Mouse (Mus musculus) kidney, embryonic 16.5 days (tissue): ENCODE data around the gene Pard6b. TPM values are rescaled to one million over a fixed set of nuclear protein-coding genes. Genes with fewer than 3 reads are reported as not detected.
"Not testable (repeated sequence)": the region's sequence is repeated elsewhere in the genome, so short reads cannot be mapped to it uniquely, and the experiment has no call there.

Experiments
- ATAC-seq: fragments of 200-750 bp; cut with Nextera tagmentation; 2 replicates; pipeline ENCODE4 v1.8.0; 2017; ENCODE audit warnings: moderate TSS enrichment; ENCODE audit not compliant: low FRiP score, low TSS enrichment
- H3K27ac ChIP-seq: fragments of 300-500 bp; sonication (generic); 2 replicates; pipeline ENCODE4 v1.5.1; 2014; ENCODE audit warnings: low read length
- H3K27me3 ChIP-seq: fragments of 300-500 bp; sonication (generic); 2 replicates; pipeline ENCODE4 v1.6.1; 2014; ENCODE audit warnings: low read length, control low read depth, mixed read lengths; ENCODE audit not compliant: insufficient read depth
- H3K36me3 ChIP-seq: fragments of 300-500 bp; sonication (generic); 2 replicates; pipeline ENCODE4 v1.6.1; 2014; ENCODE audit warnings: low read length, control low read depth, mixed read lengths; ENCODE audit not compliant: insufficient read depth
- H3K4me1 ChIP-seq: fragments of 300-500 bp; sonication (generic); 2 replicates; pipeline ENCODE4 v1.6.1; 2014; ENCODE audit warnings: low read length, control low read depth, mixed read lengths; ENCODE audit not compliant: insufficient read depth
- H3K4me2 ChIP-seq: fragments of 300-500 bp; sonication (generic); replicated peaks from 2 replicates; pipeline ENCODE4 v1.6.1; 2014; ENCODE audit warnings: low read depth, low read length
- H3K4me3 ChIP-seq: fragments of 300-500 bp; sonication (generic); 2 replicates; pipeline ENCODE4 v1.5.1; 2014; ENCODE audit warnings: mild to moderate bottlenecking, low read length
- H3K9ac ChIP-seq: fragments of 300-500 bp; sonication (generic); replicated peaks from 2 replicates; pipeline ENCODE4 v1.6.1; 2014; ENCODE audit warnings: low read length
- H3K9me3 ChIP-seq: fragments of 300-500 bp; sonication (generic); 2 replicates; pipeline ENCODE4 v1.6.1; 2016; ENCODE audit warnings: low read length, control low read depth
- WGBS: fragments of 180-500 bp; shearing (Covaris S2); extraction: QIAGEN DNeasy Blood & Tissue Kit; methylation state at CpG from one replicate; pipeline ENCODE4 v1.1.7; 2014; 5-methylcytosine and 5-hydroxymethylcytosine counted together
- polyA plus RNA-seq: library from polyadenylated mRNA; unstranded; fragments of >200 nt; fragmentation: Nextera tagmentation; extraction: Ambion mirVana; gene quantifications from 2 replicates; pipeline ENCODE4 v1.2.1, GENCODE M21; 2015

The Pard6b gene
- polyA plus RNA-seq, 1 experiment from 2014 or later: 23.9 TPM

GRCm38 (mm10) chr2:168057876-168058275, 22.9 kb upstream of the Pard6b start:
- peaks cover 27% of the 10 kb centered on the region for H3K4me1 ChIP-seq
- H3K27ac ChIP-seq, H3K4me2 ChIP-seq, H3K9ac ChIP-seq, H3K4me3 ChIP-seq, H3K9me3 ChIP-seq, H3K27me3 ChIP-seq, ATAC-seq, H3K36me3 ChIP-seq: not testable (repeated sequence)
- WGBS: 46% methylated on average over 2 of the region's 2 CpGs

DNA sequence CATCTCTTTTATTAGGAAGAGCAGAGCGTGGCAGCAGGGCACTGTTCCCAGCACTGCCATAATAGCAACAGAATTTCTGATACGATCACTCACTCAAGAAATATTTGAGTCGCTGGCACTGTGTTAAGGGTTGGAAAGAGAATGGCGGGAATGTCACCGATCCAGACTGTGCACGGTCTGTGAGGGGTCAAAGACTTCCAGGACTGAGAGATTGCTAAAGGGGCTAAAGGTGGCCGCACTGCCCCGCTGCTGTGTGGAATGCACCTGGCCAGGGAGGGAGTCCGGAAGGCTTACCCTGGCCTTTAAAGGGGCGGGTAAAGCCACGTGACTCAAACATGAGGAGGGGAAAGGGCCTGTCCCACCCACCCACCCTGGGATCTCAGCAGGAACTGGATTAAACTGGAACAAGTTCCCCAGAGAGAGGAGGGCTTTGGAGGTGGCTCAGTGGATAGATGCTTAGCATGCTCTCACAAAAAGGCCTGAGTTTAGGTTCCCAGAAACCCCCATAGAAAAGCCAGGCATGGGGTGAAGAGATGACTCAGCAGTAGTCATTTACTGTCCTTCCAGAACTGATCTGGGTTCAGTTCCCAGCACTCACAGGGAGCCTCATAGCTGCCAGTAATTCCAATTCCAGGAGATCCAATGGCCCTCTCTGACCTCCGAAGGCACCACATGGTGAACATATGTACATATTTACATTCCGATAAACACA, 22.2 kb upstream of the Pard6b start:
- peak; percentile 83 for ATAC-seq
- peak overlapping the region; percentile 12; the same call in 1 of the 2 replicates for H3K4me2 ChIP-seq
- peak overlapping the region; percentile 76 for H3K27ac ChIP-seq
- peaks cover 2% of the 10 kb centered on the region; the same call in 1 of the 2 replicates for H3K9me3 ChIP-seq
- no peaks in the 10 kb centered on the region for H3K27me3 ChIP-seq
- H3K9ac ChIP-seq: no peak overlapping the region
- WGBS: 23% methylated on average over 13 of the region's 13 CpGs
- H3K4me3 ChIP-seq: no peak overlapping the region
- H3K36me3 ChIP-seq: no peaks in the 10 kb centered on the region
- peaks cover 27% of the 10 kb centered on the region for H3K4me1 ChIP-seq

DNA sequence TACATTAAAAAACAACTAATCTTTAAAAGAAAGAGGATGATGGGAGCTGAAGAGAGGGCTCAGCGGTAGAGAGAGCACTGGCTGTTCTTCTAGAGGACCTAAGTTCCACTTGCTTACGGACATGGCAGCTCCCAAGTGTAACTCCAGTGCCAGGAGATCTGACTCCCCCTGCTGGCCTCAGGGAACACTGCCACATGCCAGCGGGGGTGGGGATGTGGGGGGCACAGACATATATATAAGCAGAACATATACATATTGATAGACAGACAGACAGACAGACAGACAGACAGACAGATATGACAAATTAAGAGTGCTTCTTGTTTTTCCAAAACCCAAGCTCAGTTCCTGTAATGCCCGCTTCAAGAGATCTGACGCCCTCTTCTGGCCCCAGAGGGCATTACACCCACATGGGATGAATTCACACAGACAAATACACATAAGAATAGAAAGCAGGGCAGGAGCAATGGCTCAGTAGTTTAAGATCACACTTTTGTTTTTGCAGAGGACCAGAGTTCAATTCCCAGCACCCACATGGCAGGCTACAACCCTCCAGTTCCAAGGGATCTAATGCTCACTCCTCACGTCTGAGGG, 21.5 kb upstream of the Pard6b start:
- H3K27me3 ChIP-seq: no peaks in the 10 kb centered on the region
- no peak overlapping the region for H3K9ac ChIP-seq
- no peak overlapping the region for H3K4me3 ChIP-seq
- 88% methylated on average over 6 of the region's 6 CpGs for WGBS
- peak overlapping the region; percentile 76; the same call in 1 of the 2 replicates for H3K27ac ChIP-seq
- ATAC-seq: no peak
- peaks cover 2% of the 10 kb centered on the region; the same call in 1 of the 2 replicates for H3K9me3 ChIP-seq
- peaks cover 27% of the 10 kb centered on the region for H3K4me1 ChIP-seq
- no peaks in the 10 kb centered on the region for H3K36me3 ChIP-seq
- no peak overlapping the region for H3K4me2 ChIP-seq

DNA sequence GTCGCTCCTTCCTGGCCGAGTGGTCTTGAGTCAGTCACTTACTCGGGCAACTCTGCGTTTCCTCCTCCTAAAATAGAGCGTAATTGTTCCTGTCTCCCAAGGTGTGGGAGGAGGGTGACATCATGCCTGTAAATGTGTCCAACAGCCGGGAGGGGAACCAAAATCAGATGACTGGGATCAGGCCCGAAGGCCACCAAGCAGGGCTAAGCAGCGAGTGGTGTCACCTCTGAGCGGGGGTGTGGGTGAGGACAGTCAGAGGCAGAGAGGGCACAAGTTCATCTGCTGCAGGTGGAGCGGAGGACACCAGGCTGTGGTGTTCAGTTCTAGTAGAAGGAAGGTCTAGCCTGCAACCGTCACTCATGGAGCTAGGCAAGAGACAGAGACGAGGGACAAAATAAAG, 17.1 kb upstream of the Pard6b start:
- peaks cover 2% of the 10 kb centered on the region; the same call in 1 of the 2 replicates for H3K9me3 ChIP-seq
- ATAC-seq: no peak
- H3K27me3 ChIP-seq: no peaks in the 10 kb centered on the region

GRCm38 (mm10) chr2:168065511-168065910, 15.3 kb upstream of the Pard6b start:
- 58% methylated on average over 7 of the region's 7 CpGs for WGBS
- Histone ChIP-seq H3K9me3 (no peaks in the 10 kb centered on the region), H3K4me2 (no peak overlapping the region), H3K27ac (no peak overlapping the region), H3K4me3 (no peak overlapping the region), H3K9ac (no peak overlapping the region), H3K27me3 (no peaks in the 10 kb centered on the region), H3K36me3 (no peaks in the 10 kb centered on the region), H3K4me1 (peaks cover 9% of the 10 kb centered on the region)
- ATAC-seq: peak; percentile 17; the same call in 1 of the 2 replicates

More for the DNA sequence above, 17.1 kb upstream of the Pard6b start:
- H3K4me1 ChIP-seq: peaks cover 10% of the 10 kb centered on the region
- no peak overlapping the region for H3K4me3 ChIP-seq
- H3K27ac ChIP-seq: no peak overlapping the region
- H3K4me2 ChIP-seq: no peak overlapping the region
- 83% methylated on average over 12 of the region's 12 CpGs for WGBS
- no peak overlapping the region for H3K9ac ChIP-seq
- no peaks in the 10 kb centered on the region for H3K36me3 ChIP-seq

DNA sequence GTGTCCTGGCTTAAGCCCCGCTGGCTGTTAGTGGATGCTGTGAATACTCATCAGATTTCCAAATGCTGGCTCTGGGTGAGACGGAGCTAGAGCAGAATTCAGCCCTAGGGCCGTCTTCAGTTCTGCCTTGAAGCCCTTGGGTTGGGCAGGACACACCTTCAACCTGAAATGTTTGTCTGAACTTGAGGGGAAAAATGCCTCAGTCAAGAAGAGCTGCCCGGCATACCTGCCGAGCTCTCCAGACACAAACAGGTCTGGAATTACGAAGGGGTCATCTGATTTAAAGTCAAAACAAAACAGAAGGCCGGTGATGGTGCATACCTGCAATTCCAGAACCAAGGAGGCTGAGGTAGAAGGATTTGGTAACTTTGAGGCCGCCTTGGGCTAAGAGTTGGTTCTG, 14.0 kb upstream of the Pard6b start:
- H3K9ac ChIP-seq: no peak overlapping the region
- no peak overlapping the region for H3K4me3 ChIP-seq
- ATAC-seq: no peak
- H3K9me3 ChIP-seq: no peaks in the 10 kb centered on the region
- H3K36me3 ChIP-seq: no peaks in the 10 kb centered on the region
- peaks cover 13% of the 10 kb centered on the region for H3K4me1 ChIP-seq
- H3K27ac ChIP-seq: peak overlapping the region; percentile 24; the same call in 1 of the 2 replicates
- H3K4me2 ChIP-seq: no peak overlapping the region
- H3K27me3 ChIP-seq: no peaks in the 10 kb centered on the region
- 56% methylated on average over 8 of the region's 8 CpGs for WGBS

DNA sequence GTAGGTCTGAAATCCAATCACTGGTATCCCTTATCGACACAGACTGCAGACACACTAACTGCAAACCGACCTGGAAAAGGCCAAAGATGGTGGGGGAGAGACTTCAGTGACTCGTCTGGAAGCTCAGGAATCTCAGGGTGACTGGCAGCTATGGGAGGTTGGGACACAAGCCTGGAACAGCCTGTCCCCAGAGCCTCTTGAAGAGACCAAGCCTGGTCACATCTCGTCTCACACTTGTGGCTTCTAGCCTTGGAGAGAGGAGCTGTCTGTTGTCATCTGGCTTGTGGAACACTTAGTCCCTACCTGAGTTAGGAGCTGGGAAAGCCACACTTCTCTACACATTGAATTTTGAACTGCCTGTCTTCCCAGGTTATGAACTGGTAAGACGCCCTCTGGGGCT, 10.4 kb upstream of the Pard6b start:
- Histone ChIP-seq H3K9me3 (no peaks in the 10 kb centered on the region), H3K27me3 (no peaks in the 10 kb centered on the region), H3K4me2 (no peak overlapping the region), H3K4me3 (no peak overlapping the region), H3K36me3 (no peaks in the 10 kb centered on the region), H3K4me1 (peaks cover 44% of the 10 kb centered on the region), H3K27ac (0 out of 2 replicates have a peak overlapping the region, but pooled peaks have one; percentile 29), H3K9ac (no peak overlapping the region)
- 61% methylated on average over 5 of the region's 5 CpGs for WGBS
- no peak for ATAC-seq

GRCm38 (mm10) chr2:168072436-168073131, 8.2 kb upstream of the Pard6b start:
- H3K4me3 ChIP-seq: no peak overlapping the region
- peaks cover 52% of the 10 kb centered on the region for H3K4me1 ChIP-seq
- 7% methylated on average over 11 of the region's 12 CpGs for WGBS
- no peaks in the 10 kb centered on the region for H3K36me3 ChIP-seq
- no peaks in the 10 kb centered on the region for H3K27me3 ChIP-seq
- ATAC-seq: peak; percentile 81
- H3K4me2 ChIP-seq: no peak overlapping the region
- no peaks in the 10 kb centered on the region for H3K9me3 ChIP-seq
- H3K27ac ChIP-seq: peak overlapping the region; percentile 95
- H3K9ac ChIP-seq: no peak overlapping the region; the same call in 1 of the 2 replicates

DNA sequence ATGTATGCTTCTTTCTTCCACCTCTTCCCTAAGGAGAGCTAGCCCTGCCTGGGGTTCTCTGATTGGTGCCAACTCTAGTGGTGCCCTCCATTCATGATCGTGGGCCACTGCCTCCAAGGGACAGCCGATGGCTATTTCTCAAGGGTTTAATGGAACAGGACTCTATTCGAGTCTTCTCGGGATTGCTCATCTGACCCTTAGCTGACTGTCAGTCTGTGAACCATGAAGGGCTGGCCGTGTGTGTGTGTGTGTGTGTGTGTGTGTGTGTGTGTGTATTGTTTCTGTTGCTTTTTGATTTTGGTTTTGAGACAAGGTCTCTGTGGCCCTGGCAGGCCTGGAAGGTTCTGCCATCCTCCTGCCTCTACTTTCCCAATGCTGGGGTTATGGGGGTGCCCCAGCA, 7.1 kb upstream of the Pard6b start:
- ATAC-seq: no peak
- WGBS: 29% methylated on average over 5 of the region's 5 CpGs

More for the DNA sequence above, 7.1 kb upstream of the Pard6b start:
- Histone ChIP-seq H3K4me2 (no peak overlapping the region), H3K4me1 (peaks cover 64% of the 10 kb centered on the region), H3K27me3 (no peaks in the 10 kb centered on the region), H3K9me3 (no peaks in the 10 kb centered on the region), H3K36me3 (no peaks in the 10 kb centered on the region), H3K9ac (no peak overlapping the region), H3K4me3 (no peak overlapping the region), H3K27ac (peak overlapping the region; percentile 95)
